Mouse (Mus musculus): Measurements from ENCODE around the gene Rorb.

Gene Rorb

GRCm38 (mm10) chr19:19110793-19111427, at the start of gene Rorb:
Rorb (minus strand) TSS chr19:19111196.
- DNase-seq (ENCODE audit: low spot score in 2 of 2): peak; percentile 69 to 73

DNA sequence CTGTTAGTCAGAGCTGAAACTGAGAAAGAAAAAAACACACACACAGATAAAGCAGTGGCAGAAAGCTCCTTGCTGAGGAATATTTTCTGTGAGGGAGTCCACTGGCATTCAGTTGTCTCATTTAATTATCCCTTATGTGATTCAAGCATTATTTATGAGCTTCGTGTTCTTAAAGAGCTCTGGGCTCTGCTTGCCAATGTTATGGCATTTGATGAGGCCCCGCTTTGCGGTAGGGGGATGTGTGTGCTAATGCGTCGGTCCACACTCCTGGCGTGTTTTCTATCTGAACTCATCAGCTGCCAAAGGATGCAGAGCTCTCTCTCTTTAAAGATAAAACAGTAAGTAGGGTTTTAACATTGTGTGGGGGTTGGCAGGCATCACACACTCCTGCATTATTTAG, 37.9 kb upstream of the Rorb start:
- no peak for DNase-seq (ENCODE audit: low spot score in 2 of 2)

GRCm38 (mm10) chr19:19144447-19144846, 33.5 kb upstream of the Rorb start:
- DNase-seq (ENCODE audit: low spot score in 2 of 2): no peak

DNA sequence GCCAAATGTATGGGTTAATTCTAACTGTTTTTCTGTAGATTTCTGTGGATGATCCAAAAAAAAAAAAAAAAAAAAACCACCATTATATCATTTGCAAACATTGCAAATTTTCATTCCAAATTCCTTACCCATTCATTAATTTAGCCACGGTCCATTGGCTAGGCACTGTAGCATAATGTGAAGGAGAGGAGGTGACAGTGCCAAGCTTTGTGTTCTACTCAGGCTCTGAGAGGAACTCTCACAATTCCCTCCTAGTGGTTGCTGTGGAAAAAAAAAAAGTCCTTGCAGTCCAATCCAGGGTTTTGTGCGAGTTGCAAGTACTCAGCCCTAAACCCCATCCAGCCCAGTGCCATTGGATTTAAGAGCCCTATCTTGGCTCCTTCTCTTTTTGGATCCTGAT, 25.9 kb upstream of the Rorb start:
- no peak for DNase-seq (ENCODE audit: low spot score in 2 of 2)

DNA sequence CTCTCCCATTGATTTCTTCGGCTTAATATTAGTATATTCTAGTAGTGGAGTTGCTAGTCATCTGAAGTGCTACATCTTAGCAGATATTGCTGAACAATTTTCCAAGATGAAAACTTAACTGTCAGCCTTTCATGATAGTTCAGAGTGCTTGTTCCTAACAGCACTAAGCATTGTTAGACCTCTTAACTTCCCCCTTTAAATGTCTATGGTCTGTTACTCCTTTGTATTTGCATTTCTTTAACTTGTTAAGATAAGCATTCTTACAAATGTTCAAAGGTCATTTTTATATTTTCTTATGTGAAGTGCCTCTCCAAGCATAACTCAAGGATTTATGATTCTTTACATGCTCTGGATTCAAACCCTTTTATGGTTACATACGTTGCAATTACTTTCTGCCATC, 24.8 kb upstream of the Rorb start:
- DNase-seq (ENCODE audit: low spot score in 2 of 2): no peak

- no peak for DNase-seq (ENCODE audit: low spot score in 2 of 2)
Measured at GRCm38 (mm10) chr19:19122324-19122723, 11.3 kb upstream of the Rorb start.

GRCm38 (mm10) chr19:19112180-19112579, 1.2 kb upstream of the Rorb start:
- DNase-seq (ENCODE audit: low spot score in 2 of 2): no peak

DNA sequence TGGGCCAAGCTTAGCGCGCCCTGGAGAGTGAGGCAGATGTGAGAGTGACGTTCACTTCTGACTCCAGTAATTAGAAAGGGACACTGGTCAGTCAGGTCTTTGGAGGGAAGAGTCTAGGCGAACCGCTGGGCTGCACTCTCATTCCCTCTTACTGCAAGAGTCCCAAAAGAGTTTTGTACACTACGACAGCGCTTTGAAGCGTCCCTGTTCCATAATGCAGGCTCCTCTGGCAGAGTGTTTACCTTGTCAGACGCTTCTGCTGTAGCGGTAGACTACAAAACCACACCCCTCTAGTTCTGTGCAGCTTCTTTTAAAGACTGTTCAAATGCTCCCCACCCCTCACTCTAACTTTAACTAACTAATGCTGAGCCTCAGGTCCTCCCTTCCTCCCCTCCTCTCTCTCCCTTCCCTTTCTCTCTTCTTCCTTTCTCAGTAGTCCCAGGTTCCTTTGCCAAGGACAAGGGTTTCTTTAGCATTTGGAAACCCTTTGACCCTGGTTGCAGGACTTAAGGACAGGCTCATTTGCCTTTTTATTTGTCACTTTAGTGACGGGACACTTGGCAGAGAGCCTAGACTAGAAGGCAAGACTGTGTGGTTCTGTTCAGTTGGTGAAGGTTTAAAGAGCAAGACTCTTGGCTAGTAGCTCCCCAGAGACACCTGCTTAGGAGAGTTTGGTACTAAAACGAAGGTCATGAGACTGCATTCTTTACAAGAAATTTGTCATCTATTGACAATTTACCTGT, 603 bp upstream of the Rorb start:
- DNase-seq (ENCODE audit: low spot score in 2 of 2): no peak

GRCm38 (mm10) chr19:19110011-19110768, 806 bp downstream of the Rorb start:
- peak; percentile 24 to 41 for DNase-seq (ENCODE audit: low spot score in 2 of 2)

GRCm38 (mm10) chr19:19108596-19109381, 2.2 kb downstream of the Rorb start:
- DNase-seq (ENCODE audit: low spot score in 2 of 2): peak in 1 of 2 experiments; percentile 17

DNA sequence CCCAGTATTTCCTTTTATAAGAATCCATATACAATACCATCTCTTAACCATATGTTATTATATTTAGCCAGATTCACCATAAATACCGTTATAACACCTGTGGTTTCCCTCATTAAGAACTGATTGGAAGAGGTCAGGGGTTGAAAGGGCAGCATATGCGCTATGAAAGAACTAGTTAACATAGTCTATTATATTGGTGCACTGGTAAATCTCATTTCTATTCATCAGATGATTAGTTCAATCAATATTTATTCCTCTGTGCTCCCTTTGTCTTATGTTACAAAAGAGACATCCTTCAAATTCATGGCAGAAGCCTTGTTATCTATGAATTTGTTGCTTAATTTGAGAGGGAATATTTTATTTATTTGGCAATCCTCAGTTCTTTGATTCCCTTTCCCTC, 6.4 kb downstream of the Rorb start:
- DNase-seq (ENCODE audit: low spot score in 2 of 2): no peak

GRCm38 (mm10) chr19:19097149-19097548, 13.8 kb downstream of the Rorb start:
- no peak for DNase-seq (ENCODE audit: low spot score in 2 of 2)

DNA sequence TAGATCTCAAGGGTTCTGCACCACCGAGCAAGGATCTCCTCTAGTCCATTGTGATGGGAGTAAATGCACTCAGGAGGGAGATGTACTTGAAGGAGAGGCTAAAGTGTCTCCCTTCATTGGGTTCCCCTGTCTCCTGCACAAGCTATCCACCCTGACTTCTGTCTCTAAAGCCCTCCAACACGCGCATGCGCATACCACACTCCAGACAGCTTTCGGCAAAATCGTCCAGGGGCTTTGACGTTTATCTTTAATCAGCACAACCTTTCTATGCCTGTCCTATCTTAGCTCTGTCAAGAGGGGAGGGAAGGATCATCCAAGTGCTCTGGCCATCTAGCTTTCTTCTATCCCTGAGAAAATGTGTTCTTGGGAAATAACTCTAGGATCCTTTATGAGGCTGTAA, 21.6 kb downstream of the Rorb start:
- no peak for DNase-seq (ENCODE audit: low spot score in 2 of 2)

DNA sequence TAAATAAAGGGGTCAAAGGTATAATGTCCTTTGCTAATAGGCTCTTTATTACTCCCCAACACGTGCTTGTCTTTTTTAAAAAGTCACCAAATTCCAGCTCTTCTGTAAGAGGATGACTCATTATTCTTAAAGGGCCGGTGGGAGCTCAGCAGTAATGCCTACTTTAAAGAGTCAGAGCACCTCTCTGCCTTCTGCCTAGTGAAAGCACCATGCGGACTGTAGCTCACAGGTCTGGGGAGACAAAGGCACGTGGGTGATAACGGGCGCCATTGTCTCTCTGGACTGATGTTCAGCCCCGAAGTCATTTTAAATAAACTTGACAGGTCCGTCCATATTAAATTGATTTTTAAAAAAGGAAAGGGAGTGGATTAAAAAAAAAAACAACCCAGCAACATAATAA, 33.1 kb downstream of the Rorb start:
- DNase-seq (ENCODE audit: low spot score in 2 of 2): no peak

DNA sequence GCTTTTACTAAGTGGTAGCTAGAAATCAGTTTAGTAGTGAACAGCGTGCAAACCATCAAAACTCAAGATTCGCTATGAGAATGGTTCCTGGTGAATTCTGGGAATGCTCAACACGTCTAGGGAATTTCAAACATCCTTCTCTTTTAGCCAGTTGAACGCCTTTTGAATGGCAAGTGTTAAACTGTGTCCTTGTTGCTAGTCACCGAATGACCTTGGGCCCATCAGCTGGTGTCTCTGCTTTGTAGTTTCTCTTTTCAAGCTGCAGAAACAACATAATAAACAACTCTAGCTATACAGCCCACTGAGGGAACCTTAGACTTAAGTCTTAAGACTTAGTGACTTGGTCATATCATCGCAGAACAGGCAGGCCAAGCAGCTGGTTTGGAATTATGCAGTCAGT, 36.2 kb downstream of the Rorb start:
- no peak for DNase-seq (ENCODE audit: low spot score in 2 of 2)

DNA sequence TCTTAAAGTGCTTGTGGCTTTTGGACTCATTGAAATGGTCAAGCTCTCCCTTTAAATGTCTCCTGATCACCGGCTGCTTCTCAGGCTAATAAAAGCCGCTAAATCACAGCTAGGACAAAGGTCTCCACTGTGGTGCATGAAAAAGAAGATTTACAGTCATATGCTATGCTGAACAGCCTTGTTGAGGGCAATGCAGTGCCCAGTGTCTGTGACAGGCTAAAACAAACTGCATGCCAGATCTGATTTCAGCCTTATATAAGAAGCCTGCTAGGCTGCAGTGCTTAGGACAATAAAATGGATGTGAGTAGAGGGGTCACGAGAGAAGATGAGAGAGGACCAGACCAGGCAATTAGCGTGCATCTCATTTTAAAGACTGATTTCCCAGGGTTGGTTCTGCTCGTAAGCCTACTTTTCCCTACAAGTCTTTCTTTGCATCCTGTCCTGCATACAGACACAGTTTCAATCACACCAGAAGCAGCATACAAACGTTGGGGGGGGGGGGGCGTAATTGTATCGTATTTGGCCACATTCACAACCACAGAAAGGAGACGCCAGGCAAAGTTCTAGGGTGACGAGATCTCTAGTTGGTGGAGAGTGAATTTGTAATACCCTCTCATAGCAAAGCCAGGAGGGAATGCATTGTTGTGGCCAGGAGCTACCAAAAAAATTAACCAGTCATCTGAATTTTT, 52.1 kb downstream of the Rorb start:
- no peak for DNase-seq (ENCODE audit: low spot score in 2 of 2)

- no peak for DNase-seq (ENCODE audit: low spot score in 2 of 2)
Measured at GRCm38 (mm10) chr19:19058201-19058600, 52.8 kb downstream of the Rorb start.

DNA sequence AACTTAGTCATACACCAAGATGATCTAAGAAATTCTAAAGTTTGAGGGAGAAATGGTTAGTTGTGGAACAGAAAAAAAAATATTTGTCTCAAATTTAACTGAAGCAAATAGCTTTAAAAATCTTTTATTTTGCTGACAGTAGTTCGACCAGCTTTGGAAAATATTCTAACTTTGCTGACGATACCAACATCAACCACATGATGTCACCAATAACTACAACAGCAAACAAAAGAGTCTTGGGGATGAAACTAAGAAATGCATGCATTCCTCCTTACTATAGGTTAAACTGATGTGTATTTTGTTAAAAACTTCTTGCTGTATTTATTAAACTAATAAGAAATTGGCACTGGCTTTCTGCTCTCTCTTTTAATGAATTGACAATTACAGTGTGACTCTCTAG, 67.9 kb downstream of the Rorb start:
- no peak for DNase-seq (ENCODE audit: low spot score in 2 of 2)

GRCm38 (mm10) chr19:19040800-19041199, 70.2 kb downstream of the Rorb start:
- no peak for DNase-seq (ENCODE audit: low spot score in 2 of 2)

- DNase-seq (ENCODE audit: low spot score in 2 of 2): no peak
Measured at GRCm38 (mm10) chr19:19034482-19035315, 76.3 kb downstream of the Rorb start.

GRCm38 (mm10) chr19:19033974-19034373, 77.0 kb downstream of the Rorb start:
- no peak for DNase-seq (ENCODE audit: low spot score in 2 of 2)

Data from frontal cortex, postnatal 14 days (tissue).